Mouse (Mus musculus) brain, adult 2 months (tissue): Measurements from ENCODE around the gene Zdhhc19.

Source experiments
- DNase-seq: peaks from one replicate; pipeline ENCODE4 v3.0.0; 2011; ENCODE audit warnings: low read depth, low spot score

The Zdhhc19 gene

GRCm38 (mm10) chr16:32495965-32496364 lies at the start of gene Zdhhc19:
Zdhhc19 (plus strand) TSS chr16:32496265.
- DNase-seq, result no peak

- no peak for DNase-seq
Measured at GRCm38 (mm10) chr16:32446563-32447138, 49.4 kb upstream of the Zdhhc19 start.

- DNase-seq, result no peak
Measured at GRCm38 (mm10) chr16:32449665-32450064, 46.4 kb upstream of the Zdhhc19 start.

GRCm38 (mm10) chr16:32450133-32450532 lies 45.9 kb upstream of the Zdhhc19 start:
- DNase-seq, result no peak

- DNase-seq, result no peak
Measured at GRCm38 (mm10) chr16:32453102-32453501, 43.0 kb upstream of the Zdhhc19 start.

DNA sequence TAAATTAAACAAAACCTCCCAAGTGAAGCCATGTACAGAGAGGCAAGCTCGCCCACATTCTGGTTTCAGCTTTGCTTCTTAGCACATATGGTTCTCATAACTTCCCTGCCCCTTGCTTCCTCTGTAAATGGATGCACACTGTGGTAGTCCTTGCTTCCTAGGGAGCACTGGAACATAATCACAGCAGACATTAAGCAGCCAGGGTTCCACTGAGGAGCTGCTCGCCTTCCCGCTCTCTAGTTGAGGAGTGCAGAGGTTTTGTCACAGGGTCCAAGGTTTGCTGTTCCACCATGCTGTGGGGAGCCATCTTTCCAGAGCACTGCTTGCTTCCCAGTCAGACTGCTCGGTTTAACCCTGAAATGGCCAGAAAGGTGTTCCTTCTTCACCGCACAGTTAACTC lies 41.4 kb upstream of the Zdhhc19 start:
- no peak for DNase-seq

- no peak for DNase-seq
Measured at GRCm38 (mm10) chr16:32456086-32456485, 40.0 kb upstream of the Zdhhc19 start.

- no peak for DNase-seq
Measured at GRCm38 (mm10) chr16:32456761-32457160, 39.3 kb upstream of the Zdhhc19 start.

DNA sequence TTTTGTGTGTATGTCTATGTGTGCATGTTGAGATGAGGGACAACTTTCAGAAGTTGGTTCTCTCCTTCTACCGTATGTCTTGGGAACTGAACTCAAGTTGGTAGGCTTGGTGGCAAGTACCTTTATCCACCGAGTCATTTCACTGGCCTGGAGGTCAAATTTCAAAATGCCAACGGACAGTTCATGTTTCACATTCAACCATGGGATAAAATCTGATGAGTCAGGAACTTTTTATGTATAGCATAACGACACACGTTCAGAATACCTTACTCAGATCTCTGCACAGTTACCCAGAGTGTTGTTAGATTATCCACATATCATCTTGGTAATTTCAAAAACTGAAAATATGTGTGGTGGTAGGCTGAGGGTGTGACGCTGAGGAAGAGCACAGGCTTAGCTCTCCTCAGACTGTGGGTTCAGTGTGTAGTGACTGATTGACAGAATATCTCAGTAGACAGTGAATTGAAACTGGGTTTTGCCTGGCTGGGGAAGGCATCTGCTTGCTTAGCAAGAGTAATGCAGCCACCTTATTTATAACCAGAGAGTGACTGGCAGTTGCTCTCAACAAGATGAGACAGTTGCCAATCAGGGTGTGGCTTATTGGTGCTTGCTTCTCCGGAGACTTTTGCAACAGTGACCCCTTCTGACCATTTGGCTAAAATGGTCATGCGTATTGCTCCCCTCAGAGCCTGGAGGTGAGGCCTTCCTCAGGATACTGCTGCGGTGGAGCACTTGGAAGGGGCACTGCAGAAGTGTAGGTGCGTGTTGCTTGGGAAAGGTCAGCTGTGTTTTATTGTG lies 38.3 kb upstream of the Zdhhc19 start:
- peak; percentile 88 for DNase-seq

GRCm38 (mm10) chr16:32460518-32460917 lies 35.5 kb upstream of the Zdhhc19 start:
- peak; percentile 25 for DNase-seq

DNA sequence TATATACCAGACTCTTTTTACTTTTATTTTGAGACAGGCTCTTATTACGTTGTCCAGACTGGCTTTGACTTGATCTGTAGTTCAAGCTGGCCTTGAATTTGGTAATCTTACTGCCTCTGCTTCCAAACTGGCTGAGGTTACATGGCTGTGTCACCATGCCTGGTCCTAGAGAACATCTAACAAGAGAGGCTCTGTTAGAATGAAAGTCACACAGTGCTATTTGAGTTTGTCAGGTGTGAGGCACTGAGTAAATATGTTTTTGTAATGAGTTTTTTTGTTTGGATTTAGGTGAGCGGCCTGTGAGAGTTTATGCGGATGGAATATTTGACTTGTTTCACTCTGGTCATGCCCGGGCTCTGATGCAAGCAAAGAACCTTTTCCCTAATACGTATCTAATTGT lies 34.4 kb upstream of the Zdhhc19 start:
- no peak for DNase-seq

- DNase-seq, result no peak
Measured at GRCm38 (mm10) chr16:32462950-32463349, 33.1 kb upstream of the Zdhhc19 start.

- no peak for DNase-seq
Measured at GRCm38 (mm10) chr16:32463426-32463825, 32.6 kb upstream of the Zdhhc19 start.

GRCm38 (mm10) chr16:32464908-32465307 lies 31.2 kb upstream of the Zdhhc19 start:
- no peak for DNase-seq

DNA sequence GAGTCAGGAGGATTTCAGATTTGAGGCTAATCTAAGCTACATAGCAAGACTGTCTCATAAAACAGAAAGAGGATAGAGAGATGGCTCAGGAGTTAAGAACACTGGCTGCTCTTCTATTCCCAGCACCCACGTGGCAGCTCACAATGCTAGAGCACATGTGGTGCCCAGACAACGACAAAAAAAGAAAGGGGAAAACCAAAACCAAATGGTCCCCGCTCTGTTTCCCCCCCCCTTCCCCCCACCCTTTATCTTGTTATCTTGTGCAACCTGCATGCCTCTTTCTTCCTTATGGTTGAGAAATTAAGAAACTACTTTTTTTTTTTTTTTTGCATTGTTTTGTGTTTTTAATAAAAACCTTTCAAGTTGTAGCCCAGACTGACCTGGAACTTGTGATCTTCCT lies 27.6 kb upstream of the Zdhhc19 start:
- no peak for DNase-seq

- DNase-seq, result peak; percentile 8
Measured at GRCm38 (mm10) chr16:32469404-32470105, 26.5 kb upstream of the Zdhhc19 start.

- DNase-seq, result peak; percentile 81
Measured at GRCm38 (mm10) chr16:32472276-32473015, 23.6 kb upstream of the Zdhhc19 start.

DNA sequence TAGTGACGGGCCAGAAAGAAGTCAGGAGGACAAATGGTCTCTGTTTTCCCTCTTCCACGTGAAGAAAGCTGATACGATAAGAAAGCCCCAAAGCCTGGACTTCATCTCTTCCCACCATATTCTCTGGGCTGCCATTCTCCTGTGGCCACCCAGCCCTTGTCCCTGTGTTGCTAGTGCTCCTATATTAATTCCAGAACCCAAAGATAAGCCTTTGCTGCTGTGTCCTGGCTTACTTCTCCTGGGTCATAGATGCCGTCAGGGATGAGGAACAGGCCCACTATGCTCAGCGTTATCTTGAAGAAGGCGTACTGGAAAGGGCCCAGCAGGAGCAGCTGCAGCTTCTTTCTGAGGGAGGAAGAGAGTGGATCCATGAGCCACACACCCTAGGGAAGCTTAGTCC lies 18.8 kb upstream of the Zdhhc19 start:
- no peak for DNase-seq

DNA sequence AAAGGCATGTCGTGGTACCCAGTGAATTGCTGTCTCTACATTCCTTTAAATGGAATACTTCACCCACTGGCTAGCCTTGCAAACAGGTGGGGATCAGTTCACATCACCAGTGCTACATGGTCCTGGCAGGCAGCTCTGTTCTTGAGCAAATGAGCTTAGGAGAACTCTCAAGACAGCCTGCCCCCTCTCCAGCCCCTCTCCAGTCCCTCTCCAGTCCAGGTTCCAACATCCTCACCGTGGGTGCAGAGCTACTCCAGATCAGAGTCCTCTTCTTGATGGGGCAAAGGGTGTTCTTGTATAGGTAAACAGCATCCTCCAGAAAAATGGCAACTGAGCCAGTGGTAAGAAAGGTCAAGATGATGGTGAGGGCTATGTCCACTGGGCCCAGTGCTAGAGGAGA lies 16.6 kb upstream of the Zdhhc19 start:
- DNase-seq, result no peak

DNA sequence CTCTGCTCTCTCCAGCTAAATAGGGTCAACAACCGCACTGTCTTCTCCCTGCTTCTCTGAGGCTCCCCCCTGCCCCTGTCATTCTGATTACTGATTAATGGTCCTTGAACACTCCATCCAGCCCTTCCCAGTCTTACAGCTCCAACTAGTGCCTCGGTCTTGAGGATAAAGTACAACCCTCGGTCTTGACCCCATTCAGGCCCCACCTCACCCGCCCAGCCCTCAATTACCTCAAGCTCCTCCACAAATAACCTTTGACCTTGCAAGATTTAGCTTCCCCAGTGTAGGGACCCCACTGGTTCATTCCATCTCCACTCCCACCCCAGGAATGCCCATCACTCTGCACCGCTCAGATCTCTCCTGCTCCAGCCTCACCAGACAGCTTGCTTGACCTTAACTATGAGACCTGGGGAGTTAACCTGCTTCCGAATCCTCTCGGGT lies 11.6 kb upstream of the Zdhhc19 start:
- DNase-seq, result no peak

DNA sequence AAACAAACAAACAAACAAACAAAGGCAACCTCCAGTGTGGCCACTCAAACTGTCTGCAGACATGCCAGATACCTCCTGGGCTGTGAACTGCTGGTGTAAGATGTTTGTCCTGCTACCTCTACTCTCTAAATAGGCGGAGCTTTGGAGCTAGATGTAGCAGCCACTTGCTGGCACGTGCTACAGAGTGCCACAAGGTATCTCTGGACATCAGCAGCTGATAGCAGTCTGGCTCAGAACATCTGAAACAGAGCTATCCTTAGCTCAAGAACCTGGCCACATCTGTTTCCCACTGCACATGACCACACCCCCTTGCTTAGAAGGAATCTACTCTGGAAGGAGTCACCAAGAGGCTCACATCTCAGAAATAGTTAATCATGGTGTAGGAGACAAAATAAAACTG lies 10.9 kb upstream of the Zdhhc19 start:
- DNase-seq, result no peak

- no peak for DNase-seq
Measured at GRCm38 (mm10) chr16:32486046-32486445, 10.0 kb upstream of the Zdhhc19 start.
